Mouse (Mus musculus) adrenal gland, postnatal 10 days (tissue): ENCODE results near the gene Tango6. TPM values are rescaled to one million over a fixed set of nuclear protein-coding genes. Genes with fewer than 3 reads are reported as not detected.

Source experiments
- DNase-seq: peaks from one replicate; pipeline ENCODE4 v3.0.0; 2021; ENCODE audit warnings: mixed read lengths
- total RNA-seq, 2 experiments: library from RNA; stranded (reverse); gene quantifications; 2 replicates each; pipeline ENCODE4 v1.2.3; 2021

The Tango6 gene
- total RNA-seq, 2 experiments from 2014 or later: 7.9 to 10.7 TPM

DNA sequence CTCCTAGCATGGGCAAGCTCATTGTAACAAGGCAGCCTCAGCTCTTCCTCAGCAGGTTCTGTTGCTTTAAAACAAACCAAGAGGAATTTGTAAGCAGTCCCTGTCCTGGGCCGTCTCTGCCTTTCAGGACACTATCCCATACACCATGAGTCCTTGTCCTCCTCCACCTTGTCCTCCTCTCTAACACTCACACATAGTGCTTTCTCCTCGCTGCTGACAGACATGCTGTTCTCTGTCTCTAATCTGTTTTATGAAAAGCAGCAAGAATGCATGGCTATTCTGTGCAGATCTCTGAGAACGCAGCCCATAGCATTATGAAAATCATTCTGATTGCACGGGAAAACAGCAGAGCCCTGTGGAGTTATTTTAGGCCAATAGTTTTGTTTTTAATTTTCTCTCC, 78.4 kb downstream of the Tango6 start:
- DNase-seq: no peak

DNA sequence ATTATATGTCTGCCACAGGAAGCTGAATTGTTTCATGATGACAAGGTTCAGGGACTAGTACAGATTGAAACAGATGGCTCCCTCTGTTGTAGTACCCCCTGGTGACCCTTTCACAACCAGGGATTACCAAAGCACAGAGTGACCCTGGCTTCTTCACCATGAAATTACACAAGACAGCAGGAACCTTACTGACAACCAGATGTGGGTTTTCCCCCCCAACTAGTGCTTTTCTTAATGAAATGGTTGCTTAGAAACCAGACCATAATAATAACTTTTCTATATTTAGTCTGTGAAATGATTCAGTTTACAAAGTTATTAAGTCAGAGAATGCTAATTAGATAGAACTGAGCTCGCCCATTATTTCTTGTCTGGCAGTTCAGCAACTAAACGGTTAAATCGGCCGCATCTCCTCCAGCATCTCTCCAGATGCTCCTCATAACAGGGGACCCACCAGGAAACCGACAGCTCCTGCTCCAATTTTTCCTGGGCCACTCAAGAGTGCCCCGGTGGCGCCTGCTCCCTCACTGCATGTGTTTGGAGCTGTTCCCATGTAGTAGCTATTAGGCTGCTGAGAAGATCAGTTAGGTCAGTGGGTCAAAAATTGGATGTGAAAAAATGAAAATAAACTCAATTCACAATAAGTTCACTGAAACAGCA, 79.1 kb downstream of the Tango6 start:
- no peak for DNase-seq

DNA sequence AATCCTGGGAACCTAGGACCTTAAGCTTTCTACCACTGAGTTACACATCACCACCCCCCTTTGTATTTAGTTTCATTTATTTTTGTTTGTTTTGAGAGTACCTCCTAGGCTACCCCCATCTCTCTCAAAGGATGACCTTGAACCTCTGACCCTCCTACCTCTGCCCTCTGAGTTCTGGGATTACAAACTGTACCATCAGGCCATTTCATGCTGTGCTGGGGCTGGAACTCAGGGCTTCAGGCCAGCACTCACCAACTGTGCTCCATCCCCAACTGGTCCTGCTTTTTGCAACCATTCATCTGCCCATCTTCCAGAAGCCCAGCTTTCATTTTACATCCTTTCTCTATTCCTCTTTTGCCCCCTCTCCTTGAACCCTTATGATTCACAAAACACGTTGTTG, 81.7 kb downstream of the Tango6 start:
- no peak for DNase-seq

DNA sequence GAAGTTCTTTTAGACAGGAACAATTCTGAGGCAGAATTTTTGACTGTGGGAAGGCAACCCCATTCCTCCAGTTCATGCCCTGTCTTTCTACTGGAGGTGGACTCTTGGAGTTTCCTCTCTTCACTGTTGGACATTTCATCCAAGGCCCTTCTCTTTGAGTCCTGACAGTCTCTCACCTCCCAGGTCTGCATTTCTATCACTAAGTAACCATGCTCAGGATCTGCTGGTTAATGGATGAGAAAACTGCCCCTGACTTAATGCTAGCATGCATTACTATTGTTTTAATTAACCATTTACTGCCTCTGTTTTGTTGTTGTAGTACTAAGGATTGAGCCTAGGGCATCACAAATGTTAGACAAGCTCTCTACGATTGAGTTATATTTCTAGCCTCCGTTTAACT, 82.7 kb downstream of the Tango6 start:
- no peak for DNase-seq

DNA sequence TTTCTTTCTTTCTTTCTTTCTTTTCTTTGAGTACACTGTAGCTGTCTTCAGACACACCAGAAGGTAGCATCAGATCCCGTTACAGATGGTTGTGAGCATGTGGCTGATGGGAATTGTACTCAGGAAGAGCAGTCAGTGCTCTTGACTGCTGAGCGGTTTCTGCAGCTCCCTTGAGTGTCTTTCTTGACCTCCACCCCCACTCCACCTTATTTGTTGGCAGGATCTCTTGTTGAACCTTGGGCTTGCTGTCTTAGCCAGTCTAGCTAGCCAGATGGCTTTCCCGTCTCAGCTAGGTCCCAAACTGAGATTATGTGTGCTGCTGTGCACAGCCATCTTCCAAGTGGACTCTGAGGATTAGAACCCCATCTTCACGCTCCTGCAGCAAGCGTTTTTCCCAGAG, 83.9 kb downstream of the Tango6 start:
- no peak for DNase-seq

DNA sequence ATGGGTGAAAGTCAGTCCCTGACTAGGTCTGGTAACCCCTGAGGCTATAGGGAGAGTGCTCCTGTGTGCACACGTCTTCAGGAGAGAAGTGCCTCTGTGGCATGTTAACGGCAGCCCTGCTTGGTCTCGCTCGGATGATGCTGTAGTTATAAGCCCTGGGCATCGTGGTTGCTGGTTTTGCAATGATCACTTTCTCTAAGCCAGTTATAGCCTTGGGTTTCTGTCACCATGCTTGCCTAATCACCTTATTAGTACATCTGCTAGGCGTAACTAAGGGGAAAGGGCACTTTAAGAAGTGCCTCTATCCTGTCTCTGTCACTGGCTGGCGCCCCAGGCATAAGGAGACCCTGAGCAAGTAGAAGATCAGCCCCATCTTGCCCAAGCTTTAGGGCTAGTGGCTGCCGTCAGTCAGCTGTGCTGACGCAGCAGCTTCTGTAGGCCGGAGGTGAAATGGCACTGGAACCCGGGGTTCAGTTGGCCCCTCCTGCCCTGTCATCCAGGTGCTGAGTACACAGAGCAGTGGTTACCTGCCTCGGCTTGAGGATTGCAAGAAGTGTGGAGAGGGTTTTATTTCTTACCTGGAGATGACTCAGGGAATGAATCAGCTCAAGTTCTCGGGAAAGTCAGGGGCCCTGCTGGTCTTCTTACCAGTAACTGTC, 86.4 kb downstream of the Tango6 start:
- no peak for DNase-seq

DNA sequence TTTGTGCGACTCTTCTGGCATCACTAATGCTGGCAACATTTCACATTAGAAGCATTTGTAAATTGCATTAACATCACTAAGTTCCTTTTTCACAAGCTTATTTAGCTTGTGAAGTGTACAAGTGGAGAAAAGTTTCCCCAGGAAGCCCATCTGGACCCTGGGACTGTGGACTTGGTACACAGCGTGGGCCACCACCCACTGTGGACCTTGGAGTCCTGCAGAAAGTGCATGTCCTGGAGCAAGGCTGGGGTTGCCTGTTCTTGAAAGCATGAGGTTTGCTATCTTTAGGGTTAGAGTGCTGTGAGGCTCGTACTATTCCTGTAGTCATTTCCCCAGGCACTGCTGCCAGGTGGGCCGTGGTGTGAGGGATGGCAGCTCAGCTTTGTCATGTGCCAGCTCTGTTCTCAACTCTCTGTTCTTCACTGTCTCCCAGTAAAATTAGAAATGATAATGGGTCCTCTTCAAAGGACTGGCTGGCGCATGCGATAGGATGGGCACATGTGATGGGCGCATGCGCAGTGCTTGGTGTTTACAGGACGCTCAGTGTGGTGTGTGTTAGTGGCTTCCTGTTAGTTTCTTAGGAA, 87.8 kb downstream of the Tango6 start:
- no peak for DNase-seq

DNA sequence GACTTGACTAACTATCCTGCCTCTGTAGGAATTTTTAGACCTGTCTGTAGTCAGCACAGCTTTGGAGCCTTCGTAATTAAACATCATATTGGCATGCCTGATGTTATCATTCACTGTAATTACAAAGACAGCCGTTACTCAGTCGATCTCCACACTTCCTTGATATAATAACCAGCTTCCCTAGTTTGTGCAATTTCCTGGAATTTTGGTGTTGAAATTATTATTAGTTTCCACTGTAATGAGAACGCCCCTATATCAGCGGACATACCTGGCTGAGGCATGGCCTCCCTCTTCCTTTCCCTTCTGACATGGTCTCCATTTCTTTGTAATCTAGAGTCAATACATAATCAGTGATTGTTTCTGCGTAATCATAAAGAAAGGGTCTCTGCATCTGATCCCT, 89.2 kb downstream of the Tango6 start:
- no peak for DNase-seq

DNA sequence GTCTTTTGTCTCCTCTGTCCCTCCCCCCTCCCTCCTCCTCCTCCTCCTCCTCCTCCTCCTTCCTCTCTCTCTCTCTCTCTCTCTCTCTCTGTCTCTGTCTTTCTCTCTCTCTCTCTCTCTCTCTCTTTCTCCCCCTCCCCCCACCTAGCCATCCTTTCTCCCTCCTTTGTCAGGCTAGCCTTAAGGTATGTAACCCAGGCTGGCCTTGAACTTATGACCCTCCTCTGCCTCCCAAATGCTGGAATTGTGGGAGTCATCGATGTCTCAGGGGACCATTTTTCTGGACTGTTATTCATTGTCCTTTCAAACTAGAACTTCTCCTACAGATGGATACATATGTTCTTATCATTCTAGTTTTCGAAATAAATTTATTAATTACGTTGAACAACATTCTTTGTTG, 89.6 kb downstream of the Tango6 start:
- no peak for DNase-seq

DNA sequence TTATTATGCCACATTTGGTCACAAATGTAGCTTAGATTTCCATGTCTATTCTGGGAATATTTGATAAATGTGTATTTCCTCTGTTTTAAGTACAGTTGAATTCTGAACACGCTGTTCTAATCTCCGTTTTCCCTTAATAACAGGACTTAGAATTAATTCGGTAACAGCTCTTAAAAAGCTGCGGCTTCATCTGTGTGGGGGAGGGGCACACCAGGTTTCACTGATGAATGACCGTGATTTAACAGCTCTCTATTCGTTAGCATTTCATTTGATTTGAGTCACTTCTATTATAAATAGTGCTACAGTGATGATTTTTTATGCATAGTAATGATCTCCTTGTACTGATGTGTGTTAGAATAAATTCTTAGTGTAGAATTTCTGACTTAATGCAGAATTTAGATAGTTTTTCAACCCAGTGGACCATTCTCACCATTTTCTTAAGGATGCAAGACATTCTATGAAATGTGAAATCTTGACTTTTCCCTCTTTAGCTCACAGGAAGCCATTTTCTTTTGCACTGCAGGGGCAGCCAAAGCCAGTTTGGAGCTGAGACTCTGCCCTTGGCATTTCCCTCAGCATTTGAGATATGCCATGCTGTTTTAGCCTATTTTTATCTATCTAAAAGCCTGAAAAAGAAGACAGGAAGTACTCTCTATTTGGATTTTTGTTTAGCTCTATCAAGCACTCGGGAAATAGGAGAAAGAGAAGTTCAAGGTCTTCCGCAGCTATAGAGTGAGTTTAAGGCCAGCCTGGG, 91.9 kb downstream of the Tango6 start:
- no peak for DNase-seq

DNA sequence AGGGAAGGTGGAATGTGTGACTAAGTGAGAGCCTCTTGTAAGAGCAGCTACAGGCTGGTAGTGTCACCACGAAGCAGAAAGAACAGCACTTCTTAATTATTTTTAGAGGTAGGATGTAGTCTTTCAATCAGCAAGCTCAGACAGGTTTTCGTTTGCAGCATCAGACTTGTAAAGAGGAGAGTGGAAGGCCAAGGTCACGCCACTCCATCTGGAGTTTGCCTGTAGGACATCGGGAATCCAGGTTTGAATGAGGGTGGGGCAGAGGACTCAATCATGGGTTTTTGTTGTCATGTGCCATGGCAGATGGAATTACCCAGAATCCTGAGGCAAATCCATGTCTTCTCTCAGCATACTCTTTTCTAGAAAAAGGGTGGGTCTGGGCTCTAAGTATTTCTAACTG, 106.8 kb downstream of the Tango6 start:
- no peak for DNase-seq

DNA sequence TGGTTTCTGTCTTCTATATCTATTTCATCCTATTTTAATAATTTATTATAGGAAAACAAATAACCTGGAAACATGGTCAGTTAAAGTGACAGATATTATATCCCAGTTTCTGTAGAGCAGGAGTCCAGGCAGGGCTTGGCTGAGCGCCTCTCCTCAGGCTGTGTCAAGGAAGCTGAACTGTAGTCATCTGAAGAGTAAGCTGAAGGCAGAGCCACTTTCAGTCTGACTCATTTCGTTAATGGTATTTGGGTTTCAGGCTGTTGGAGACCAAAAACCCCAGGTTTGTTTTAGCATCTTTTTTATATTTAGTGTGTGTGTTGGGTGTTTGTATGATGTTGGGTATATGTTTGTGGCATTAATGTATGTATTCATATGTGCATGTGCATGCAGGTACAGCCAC, 112.0 kb downstream of the Tango6 start:
- DNase-seq: no peak

DNA sequence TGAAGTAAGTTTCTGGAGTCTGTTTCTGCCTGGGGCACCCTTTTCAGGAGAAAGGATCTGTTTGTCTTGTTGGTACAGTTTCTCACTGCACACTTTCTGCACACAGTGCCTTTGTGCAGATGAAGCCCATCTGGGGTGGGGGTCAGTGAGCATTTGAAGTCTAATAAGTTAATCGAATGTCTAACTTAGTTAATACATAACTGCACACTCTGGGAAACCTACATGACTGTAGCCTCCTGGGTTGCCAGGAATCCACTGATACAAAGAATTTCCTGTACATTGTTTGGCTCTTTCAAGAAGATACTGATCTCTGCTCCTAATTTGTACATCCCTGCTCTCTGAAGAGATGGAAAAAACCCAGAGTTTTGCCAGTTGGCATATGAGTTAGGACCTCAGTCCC, 117.0 kb downstream of the Tango6 start:
- DNase-seq: no peak

DNA sequence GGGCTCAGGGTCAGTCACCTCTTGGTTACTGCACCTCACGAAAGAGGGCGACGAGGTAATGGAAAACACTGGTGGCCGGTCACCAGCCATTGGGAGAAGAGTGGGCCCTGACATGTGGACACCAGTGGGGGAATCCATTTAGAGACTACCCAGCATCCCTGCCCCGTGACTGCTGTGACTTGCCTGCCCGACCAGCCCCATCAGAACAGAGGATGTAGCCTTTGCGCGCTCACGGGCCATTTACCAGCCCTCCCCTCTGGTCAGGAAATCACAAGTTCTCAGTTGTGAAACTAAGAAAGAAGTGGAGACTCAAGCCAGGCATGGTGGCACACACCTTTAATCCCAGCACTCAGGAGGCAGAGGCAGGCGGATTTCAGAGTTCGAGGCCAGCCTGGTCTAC, 118.4 kb downstream of the Tango6 start:
- DNase-seq: no peak

DNA sequence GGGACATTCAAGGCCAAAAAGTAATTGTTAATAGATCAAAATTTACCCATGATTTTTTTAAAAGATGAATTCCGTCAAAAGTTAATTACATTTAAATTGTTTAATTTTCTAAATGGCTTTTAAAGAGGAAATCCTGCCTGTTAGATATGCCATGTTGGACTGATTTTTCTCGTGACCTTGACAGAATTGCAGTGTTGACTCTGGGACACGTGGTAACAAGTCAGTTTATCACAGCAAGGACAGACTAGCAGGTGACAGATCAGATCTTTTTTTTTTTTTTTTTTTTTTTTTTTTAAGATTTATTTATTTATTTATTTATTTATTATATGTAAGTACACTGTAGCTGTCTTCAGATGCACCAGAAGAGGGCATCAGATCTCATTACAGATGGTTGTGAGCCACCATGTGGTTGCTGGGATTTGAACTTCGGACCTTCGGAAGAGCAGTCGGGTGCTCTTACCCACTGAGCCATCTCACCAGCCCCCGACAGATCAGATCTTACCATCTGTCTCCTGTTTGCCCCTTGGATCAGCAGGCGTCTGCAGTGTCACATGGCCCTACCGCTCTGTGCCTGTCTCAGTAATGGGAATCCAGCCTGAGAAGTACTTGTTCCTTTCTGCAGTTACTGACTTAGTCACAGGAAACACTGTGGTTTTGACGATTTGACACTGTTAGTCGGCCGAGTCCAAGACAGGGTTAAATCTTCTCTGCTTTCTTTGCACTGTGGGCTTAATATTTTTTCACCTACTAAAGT, 119.7 kb downstream of the Tango6 start:
- DNase-seq: peak; percentile 12

DNA sequence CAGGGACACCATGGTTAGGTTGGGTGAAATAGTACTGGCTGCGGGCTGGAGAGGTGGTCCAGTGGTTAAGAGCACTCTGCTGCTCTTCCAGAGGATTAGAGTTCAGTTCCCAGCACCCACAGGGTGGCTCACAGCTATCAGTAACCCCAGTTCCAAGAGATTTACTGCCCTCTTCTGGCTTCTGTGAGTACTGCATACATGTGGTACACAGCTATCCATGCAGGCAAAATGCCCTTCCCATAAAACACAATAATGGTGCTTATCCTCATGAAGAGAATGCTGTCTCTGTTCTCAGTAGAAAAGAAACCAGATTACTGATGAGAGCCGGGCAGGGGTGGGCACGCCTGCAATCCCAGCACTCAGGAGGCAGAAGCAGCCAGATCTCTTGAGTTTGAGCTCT, 123.0 kb downstream of the Tango6 start:
- no peak for DNase-seq

DNA sequence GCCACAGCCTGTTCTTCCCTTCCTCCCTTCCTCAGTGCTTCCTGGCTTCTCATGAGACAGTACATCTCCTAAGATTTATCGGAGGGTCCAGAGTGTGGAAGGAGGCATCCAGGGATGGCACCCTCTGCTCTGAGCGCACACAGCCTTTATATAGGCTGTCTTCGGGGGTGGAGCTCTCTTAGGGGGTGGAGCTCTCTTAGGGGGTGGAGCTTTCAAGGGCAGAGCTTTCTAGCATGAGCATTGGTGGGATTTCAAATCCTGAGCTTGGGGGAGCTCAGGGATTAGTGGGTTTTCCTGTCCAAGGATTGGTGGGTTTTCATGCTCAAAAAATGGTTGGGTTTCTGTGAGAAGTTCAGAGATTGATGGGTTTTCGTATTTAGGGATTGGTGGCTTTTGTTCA, 124.6 kb downstream of the Tango6 start:
- no peak for DNase-seq

DNA sequence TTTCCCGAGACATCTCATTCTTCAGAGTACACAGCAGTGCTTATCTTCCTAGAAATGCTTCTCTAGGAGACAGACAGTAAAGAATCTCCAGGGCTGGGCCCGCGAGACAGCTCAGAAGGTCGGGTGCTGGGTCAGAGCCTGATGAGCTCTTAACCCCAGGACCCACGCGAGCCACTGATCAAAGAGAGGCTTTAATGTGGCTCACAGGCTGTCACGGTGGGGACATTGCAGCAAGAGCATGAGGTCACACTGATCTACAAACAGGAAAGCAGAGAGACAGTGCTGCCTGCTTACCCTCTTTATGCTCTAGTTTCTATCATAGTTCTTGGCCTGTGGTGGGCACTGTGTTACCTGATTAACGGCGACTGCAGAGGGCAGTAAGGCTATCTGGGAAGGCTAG, 126.9 kb downstream of the Tango6 start:
- no peak for DNase-seq

DNA sequence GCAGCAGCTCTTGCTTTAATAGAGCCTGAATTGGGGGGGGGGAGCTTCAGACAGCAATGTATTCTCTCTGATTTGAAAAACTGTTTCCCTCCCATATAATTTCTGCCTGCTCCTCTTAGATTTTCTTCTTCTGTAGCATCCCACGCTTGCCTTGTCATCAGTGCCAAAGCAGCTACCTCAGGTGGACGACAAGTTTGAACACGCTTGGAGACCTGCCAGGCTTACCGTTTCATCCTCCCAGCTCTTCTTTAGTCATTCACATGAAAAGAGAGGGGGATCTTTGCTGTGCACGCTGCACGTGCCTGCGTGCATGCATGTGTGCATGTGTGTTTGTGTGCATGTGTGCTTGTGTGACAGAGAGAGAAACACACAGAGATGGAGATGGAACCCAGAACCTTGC, 127.5 kb downstream of the Tango6 start:
- DNase-seq: no peak

DNA sequence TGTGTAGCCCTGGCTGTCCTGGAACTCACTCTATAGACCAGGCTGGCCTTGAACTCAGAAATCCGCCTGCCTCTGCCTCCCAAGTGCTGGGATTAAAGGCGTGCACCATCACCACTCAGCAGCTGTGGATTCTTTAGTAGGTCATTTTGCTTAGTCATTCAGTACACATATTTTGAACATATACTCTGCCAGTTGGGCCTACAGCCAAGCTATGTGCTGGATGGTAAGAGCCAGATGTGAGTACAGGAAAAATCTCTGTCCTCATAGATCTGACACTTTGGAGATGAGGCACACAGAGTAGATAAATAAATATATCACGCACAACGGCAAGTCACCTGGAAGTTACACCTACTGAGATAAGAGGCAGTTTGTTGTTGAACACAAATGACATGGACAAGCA, 129.7 kb downstream of the Tango6 start:
- DNase-seq: no peak

DNA sequence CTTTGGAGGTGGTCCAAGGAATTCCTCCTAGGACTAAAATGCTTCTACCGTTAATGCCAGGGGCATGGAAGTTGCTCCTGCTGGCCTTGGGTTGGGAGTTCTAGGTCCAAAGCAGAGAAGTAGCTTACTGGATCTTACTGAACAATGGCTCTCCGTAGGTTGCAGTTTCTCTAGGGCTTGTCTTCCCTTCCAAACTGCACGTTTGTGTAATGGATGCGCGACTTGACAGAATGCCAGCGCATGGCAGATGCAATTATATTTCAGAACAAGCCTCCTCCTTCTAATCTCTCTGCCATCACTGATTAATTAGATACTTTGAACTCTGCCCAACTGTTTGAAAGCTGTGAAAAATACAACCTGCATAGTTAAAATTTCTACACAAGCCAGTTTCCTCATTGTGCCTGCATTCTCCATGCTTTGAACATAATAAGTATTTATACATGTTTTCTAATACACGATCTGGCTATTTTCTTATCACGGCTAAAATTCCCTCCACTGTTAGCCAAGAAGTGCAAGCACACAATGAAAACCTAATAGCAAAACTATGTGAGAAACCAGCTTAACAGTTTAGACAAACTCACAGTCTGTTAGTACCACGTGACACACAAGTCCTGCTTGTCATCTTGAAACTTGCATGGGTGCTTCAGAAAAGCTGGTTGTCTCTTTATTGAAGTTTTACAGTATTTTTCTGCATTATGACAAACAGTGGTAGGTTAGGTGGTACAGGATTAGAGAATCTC, 133.7 kb downstream of the Tango6 start:
- DNase-seq: no peak

DNA sequence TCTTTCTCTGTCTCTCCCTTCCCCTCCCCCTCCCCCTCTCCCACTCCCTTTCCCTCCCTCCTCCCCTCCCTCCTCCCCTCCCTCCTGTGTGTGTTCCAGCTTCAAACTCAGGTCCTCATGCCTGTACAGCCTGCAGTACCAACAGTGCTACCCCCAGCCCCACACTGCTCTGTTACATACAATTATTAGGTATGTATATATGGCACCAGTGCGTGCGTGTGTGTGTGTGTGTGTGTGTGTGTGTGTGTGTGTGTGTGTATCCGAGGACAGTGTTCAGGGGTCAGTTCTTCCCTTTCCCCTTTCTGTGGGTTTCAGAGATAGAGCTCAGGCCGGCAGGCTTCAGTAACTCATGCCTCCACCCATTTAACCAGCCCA, 134.3 kb downstream of the Tango6 start:
- DNase-seq: no peak
